Mouse (Mus musculus) limb, embryonic 12.5 days (tissue): ENCODE data around the gene Rreb1. TPM values are rescaled to one million over a fixed set of nuclear protein-coding genes. Genes with fewer than 3 reads are reported as not detected.

ENCODE experiments used
- ATAC-seq: fragments of 200-750 bp; cut with Nextera tagmentation; 2 replicates; pipeline ENCODE4 v1.8.0; 2017; ENCODE audit warnings: low read depth, moderate TSS enrichment; ENCODE audit not compliant: insufficient number of reproducible peaks, insufficient read depth, low FRiP score, low TSS enrichment
- H3K27ac ChIP-seq: fragments of 300-500 bp; sonication (generic); 2 replicates; pipeline ENCODE4 v1.5.1; 2016; ENCODE audit warnings: mild to moderate bottlenecking, moderate library complexity
- H3K27me3 ChIP-seq: fragments of 300-500 bp; sonication (generic); 2 replicates; pipeline ENCODE4 v1.6.1; 2016; ENCODE audit warnings: mild to moderate bottlenecking, moderate library complexity
- H3K36me3 ChIP-seq: fragments of 300-500 bp; sonication (generic); 2 replicates; pipeline ENCODE4 v1.6.1; 2016; ENCODE audit warnings: mild to moderate bottlenecking, moderate library complexity
- H3K4me1 ChIP-seq: fragments of 300-500 bp; sonication (generic); replicated peaks from 2 replicates; pipeline ENCODE4 v1.6.1; 2016
- H3K4me2 ChIP-seq: fragments of 300-500 bp; sonication (generic); 2 replicates; pipeline ENCODE4 v1.6.1; 2016; ENCODE audit warnings: mild to moderate bottlenecking, moderate library complexity
- H3K4me3 ChIP-seq: fragments of 300-500 bp; sonication (generic); replicated peaks from 2 replicates; pipeline ENCODE4 v1.5.1; 2016; ENCODE audit warnings: mild to moderate bottlenecking
- H3K9ac ChIP-seq: fragments of 300-500 bp; sonication (generic); replicated peaks from 2 replicates; pipeline ENCODE4 v1.6.1; 2016; ENCODE audit warnings: mild to moderate bottlenecking, moderate library complexity
- H3K9me3 ChIP-seq: fragments of 300-500 bp; sonication (generic); 2 replicates; pipeline ENCODE4 v1.6.1; 2016; ENCODE audit warnings: mild to moderate bottlenecking, moderate library complexity
- WGBS: fragments of 180-500 bp; shearing (Covaris S2); methylation state at CpG from one replicate; pipeline ENCODE4 v1.1.7; 2016; 5-methylcytosine and 5-hydroxymethylcytosine counted together
- polyA plus RNA-seq: library from polyadenylated mRNA; unstranded; fragments of >200 nt; fragmentation: Nextera tagmentation; extraction: Ambion mirVana; gene quantifications from 2 replicates; pipeline ENCODE4 v1.2.1, GENCODE M21; 2016

Gene Rreb1
- polyA plus RNA-seq, 1 experiment from 2014 or later = 7.7 TPM

- H3K27me3 ChIP-seq = no peaks in the 10 kb centered on the region
- ATAC-seq = no peak
- 83% methylated on average over 5 of the region's 5 CpGs for WGBS
- H3K9me3 ChIP-seq = no peaks in the 10 kb centered on the region
- H3K36me3 ChIP-seq = peaks cover 28% of the 10 kb centered on the region
- H3K4me3 ChIP-seq = no peak overlapping the region
- H3K27ac ChIP-seq = no peak overlapping the region
- no peak overlapping the region for H3K9ac ChIP-seq
- peaks cover 3% of the 10 kb centered on the region; the same call in 1 of the 2 replicates for H3K4me1 ChIP-seq
- H3K4me2 ChIP-seq = no peak overlapping the region
Measured at GRCm38 (mm10) chr13:37940649-37941048, 162.4 kb downstream of the Rreb1 start.

- Histone ChIP-seq H3K9ac (no peak overlapping the region), H3K36me3 (peaks cover 23% of the 10 kb centered on the region), H3K4me1 (peaks cover 3% of the 10 kb centered on the region; the same call in 1 of the 2 replicates), H3K4me2 (no peak overlapping the region), H3K4me3 (no peak overlapping the region), H3K27me3 (no peaks in the 10 kb centered on the region), H3K27ac (no peak overlapping the region), H3K9me3 (no peaks in the 10 kb centered on the region)
- ATAC-seq = no peak
- WGBS = 83% methylated on average over 5 of the region's 5 CpGs
Measured at GRCm38 (mm10) chr13:37941138-37941645, 163.0 kb downstream of the Rreb1 start.

- H3K9me3 ChIP-seq = no peaks in the 10 kb centered on the region
- peaks cover 16% of the 10 kb centered on the region for H3K36me3 ChIP-seq
- H3K4me3 ChIP-seq = no peak overlapping the region
- H3K4me2 ChIP-seq = no peak overlapping the region
- H3K4me1 ChIP-seq = peaks cover 3% of the 10 kb centered on the region; the same call in 1 of the 2 replicates
- no peak overlapping the region for H3K9ac ChIP-seq
- H3K27ac ChIP-seq = no peak overlapping the region
- no peaks in the 10 kb centered on the region for H3K27me3 ChIP-seq
- WGBS = 79% methylated on average over 17 of the region's 17 CpGs
- no peak; the same call in 1 of the 2 replicates for ATAC-seq
Measured at GRCm38 (mm10) chr13:37941950-37942886, 164.0 kb downstream of the Rreb1 start.

- ATAC-seq = no peak
- H3K4me3 ChIP-seq = no peak overlapping the region
- 54% methylated on average over 4 of the region's 4 CpGs for WGBS
- H3K36me3 ChIP-seq = peaks cover 21% of the 10 kb centered on the region
- H3K27me3 ChIP-seq = no peaks in the 10 kb centered on the region
- no peak overlapping the region for H3K9ac ChIP-seq
- 0 out of 2 replicates have a peak overlapping the region, but pooled peaks have one; percentile 3 for H3K27ac ChIP-seq
- H3K4me2 ChIP-seq = no peak overlapping the region
- H3K4me1 ChIP-seq = peaks cover 3% of the 10 kb centered on the region; the same call in 1 of the 2 replicates
- H3K9me3 ChIP-seq = no peaks in the 10 kb centered on the region
Measured at GRCm38 (mm10) chr13:37942887-37943331, 164.7 kb downstream of the Rreb1 start.

- no peaks in the 10 kb centered on the region for H3K27me3 ChIP-seq
- H3K4me3 ChIP-seq = no peak overlapping the region
- H3K4me1 ChIP-seq = peaks cover 3% of the 10 kb centered on the region; the same call in 1 of the 2 replicates
- no peak for ATAC-seq
- H3K36me3 ChIP-seq = peaks cover 26% of the 10 kb centered on the region
- no peak overlapping the region for H3K4me2 ChIP-seq
- no peak overlapping the region for H3K9ac ChIP-seq
- H3K9me3 ChIP-seq = no peaks in the 10 kb centered on the region
- WGBS = 76% methylated on average over 3 of the region's 3 CpGs
- H3K27ac ChIP-seq = no peak overlapping the region
Measured at GRCm38 (mm10) chr13:37943466-37943865, 165.3 kb downstream of the Rreb1 start.

- no peak overlapping the region for H3K4me2 ChIP-seq
- no peak overlapping the region for H3K4me3 ChIP-seq
- no peaks in the 10 kb centered on the region for H3K27me3 ChIP-seq
- H3K27ac ChIP-seq = no peak overlapping the region
- WGBS = 81% methylated on average over 1 of the region's 1 CpGs
- H3K9me3 ChIP-seq = no peaks in the 10 kb centered on the region
- no peak for ATAC-seq
- H3K4me1 ChIP-seq = peaks cover 3% of the 10 kb centered on the region; the same call in 1 of the 2 replicates
- peaks cover 29% of the 10 kb centered on the region for H3K36me3 ChIP-seq
- no peak overlapping the region for H3K9ac ChIP-seq
Measured at GRCm38 (mm10) chr13:37944306-37944705, 166.1 kb downstream of the Rreb1 start.

- peaks cover 40% of the 10 kb centered on the region for H3K36me3 ChIP-seq
- no peak for ATAC-seq
- H3K9me3 ChIP-seq = no peaks in the 10 kb centered on the region
- no peaks in the 10 kb centered on the region for H3K27me3 ChIP-seq
- no peak overlapping the region for H3K4me3 ChIP-seq
- peaks cover 3% of the 10 kb centered on the region; the same call in 1 of the 2 replicates for H3K4me1 ChIP-seq
- H3K27ac ChIP-seq = no peak overlapping the region
- WGBS = 76% methylated on average over 8 of the region's 8 CpGs
- no peak overlapping the region for H3K9ac ChIP-seq
- H3K4me2 ChIP-seq = no peak overlapping the region
Measured at GRCm38 (mm10) chr13:37945392-37945791, 167.2 kb downstream of the Rreb1 start.

GRCm38 (mm10) chr13:37946734-37947133 is 168.5 kb downstream of the Rreb1 start:
- Histone ChIP-seq H3K9me3 (no peaks in the 10 kb centered on the region), H3K36me3 (peaks cover 40% of the 10 kb centered on the region), H3K4me3 (no peak overlapping the region), H3K9ac (no peak overlapping the region), H3K4me2 (no peak overlapping the region), H3K27ac (no peak overlapping the region), H3K4me1 (no peaks in the 10 kb centered on the region; the same call in 1 of the 2 replicates), H3K27me3 (no peaks in the 10 kb centered on the region)
- ATAC-seq = no peak
- WGBS = 22% methylated on average over 6 of the region's 6 CpGs

GRCm38 (mm10) chr13:37952981-37953380 is 174.8 kb downstream of the Rreb1 start:
- no peaks in the 10 kb centered on the region for H3K4me1 ChIP-seq
- H3K27ac ChIP-seq = no peak overlapping the region
- peaks cover 33% of the 10 kb centered on the region for H3K36me3 ChIP-seq
- WGBS = 84% methylated on average over 6 of the region's 6 CpGs
- H3K4me2 ChIP-seq = no peak overlapping the region
- no peak for ATAC-seq
- no peaks in the 10 kb centered on the region for H3K27me3 ChIP-seq
- H3K9me3 ChIP-seq = no peaks in the 10 kb centered on the region
- no peak overlapping the region for H3K4me3 ChIP-seq
- no peak overlapping the region for H3K9ac ChIP-seq

- 78% methylated on average over 1 of the region's 1 CpGs for WGBS
- no peak overlapping the region for H3K9ac ChIP-seq
- no peaks in the 10 kb centered on the region for H3K4me1 ChIP-seq
- no peak for ATAC-seq
- no peak overlapping the region for H3K27ac ChIP-seq
- peaks cover 6% of the 10 kb centered on the region; the same call in 1 of the 2 replicates for H3K9me3 ChIP-seq
- H3K36me3 ChIP-seq = peaks cover 20% of the 10 kb centered on the region
- H3K27me3 ChIP-seq = no peaks in the 10 kb centered on the region
- no peak overlapping the region for H3K4me3 ChIP-seq
- H3K4me2 ChIP-seq = no peak overlapping the region
Measured at GRCm38 (mm10) chr13:37954318-37954717, 176.1 kb downstream of the Rreb1 start.

- Histone ChIP-seq H3K27ac (no peak overlapping the region), H3K36me3 (no peaks in the 10 kb centered on the region), H3K4me3 (no peak overlapping the region), H3K4me2 (no peak overlapping the region), H3K4me1 (peaks cover under 1% of the 10 kb centered on the region; the same call in 1 of the 2 replicates), H3K9ac (no peak overlapping the region), H3K9me3 (peaks cover 6% of the 10 kb centered on the region; the same call in 1 of the 2 replicates), H3K27me3 (no peaks in the 10 kb centered on the region)
- ATAC-seq = no peak
- WGBS = 91% methylated on average over 18 of the region's 18 CpGs
Measured at GRCm38 (mm10) chr13:37958498-37959238, 180.5 kb downstream of the Rreb1 start.
